Mouse (Mus musculus): ENCODE measurements around the gene Mtch2.

DNA sequence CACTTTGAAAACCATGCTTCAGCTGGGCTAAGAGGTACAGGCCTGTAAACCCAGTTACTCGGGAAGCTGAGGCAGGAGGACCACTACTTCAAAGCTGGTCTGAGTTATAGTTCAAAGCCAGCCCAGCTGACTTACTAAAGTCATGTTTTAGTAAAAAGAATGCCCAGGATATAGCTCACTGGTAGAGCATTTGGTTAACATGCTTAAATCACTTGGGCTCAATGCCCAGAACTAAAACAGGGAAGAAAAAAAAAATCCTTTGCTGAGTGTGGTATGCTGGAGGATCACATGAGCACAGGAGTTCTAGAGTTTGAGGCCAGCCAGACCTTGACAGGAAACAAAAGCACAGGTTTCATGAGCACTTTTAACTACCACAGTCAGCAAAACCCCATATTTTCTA is 64.7 kb downstream of the Mtch2 start:
- no peak for TF ChIP-seq CTCF (IDR thresholded peaks at IDR 0.05; ENCODE audit: low read depth, low read length)
- TF ChIP-seq GATA1 (IDR thresholded peaks at IDR 0.05; ENCODE audit: borderline replicate concordance, low read length) = no peak
